In the genomic region with DNA sequence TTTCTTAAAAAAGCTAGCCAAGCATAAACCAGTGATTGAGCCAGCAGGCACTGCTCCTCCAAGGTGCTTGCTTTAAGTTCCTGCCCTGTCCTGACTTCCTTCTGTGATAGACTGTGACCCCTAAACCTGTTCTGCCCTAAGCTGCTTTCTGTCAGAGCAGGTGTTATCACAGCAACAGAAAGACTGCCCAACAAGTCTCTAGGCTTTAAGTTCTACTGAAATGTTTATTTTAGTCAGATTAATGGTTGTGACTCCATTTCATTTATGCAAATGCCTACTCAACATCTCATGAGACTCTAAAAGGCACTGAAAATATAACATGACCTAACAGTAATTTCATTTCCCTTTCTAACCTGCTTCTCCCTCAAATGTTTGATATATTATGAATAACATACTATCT, we compare ENCODE assay signal across 21 mouse cellular contexts.
"Had no signal": no experiment of that assay in that cellular context is flagged by ENCODE, and none has a peak within 500 bp of the region (broad histone marks: within the 10 kb centered on the region; RNA-seq: fewer than 3 reads in every experiment).

No protein-coding gene starts in this region.

- DNase-seq: liver, postnatal 0 days; lung, adult 2 months; lung, postnatal 10 days; lung, postnatal 36 days; retina, postnatal 1 day; right cerebral cortex, adult 18-20 months; right cerebral cortex, postnatal 25 days; right cerebral cortex, postnatal 4 days; spleen, adult 18-20 months; thymus, adult 2 months; thymus, postnatal 25 days; thymus, postnatal 4 days had no signal

- H3K4me2 ChIP-seq: lung, embryonic 15.5 days; midbrain, embryonic 11.5 days; midbrain, embryonic 13.5 days; midbrain, embryonic 15.5 days; neural tube, embryonic 12.5 days; stomach, embryonic 15.5 days had no signal

- H3K27ac ChIP-seq: liver, embryonic 15.5 days; lung, embryonic 15.5 days; midbrain, embryonic 13.5 days; midbrain, embryonic 15.5 days; neural tube, embryonic 12.5 days; stomach, embryonic 15.5 days; stomach, postnatal 0 days had no signal

- H3K4me3 ChIP-seq: liver, embryonic 15.5 days; lung, embryonic 15.5 days; megakaryocyte, embryonic 14.5 days; midbrain, embryonic 13.5 days; midbrain, embryonic 15.5 days; neural tube, embryonic 12.5 days; stomach, embryonic 15.5 days had no signal

- H3K9ac ChIP-seq: liver, embryonic 15.5 days; liver, postnatal 0 days; lung, embryonic 15.5 days; midbrain, embryonic 13.5 days; midbrain, embryonic 15.5 days; neural tube, embryonic 12.5 days; stomach, embryonic 15.5 days had no signal

- ATAC-seq: liver, postnatal 0 days; midbrain, embryonic 13.5 days; midbrain, embryonic 15.5 days had no signal

- H3K36me3 ChIP-seq: liver, embryonic 15.5 days; lung, embryonic 15.5 days; midbrain, embryonic 13.5 days; midbrain, embryonic 15.5 days; neural tube, embryonic 12.5 days; stomach, embryonic 15.5 days had no signal

- H3K27me3 ChIP-seq: liver, embryonic 15.5 days; lung, embryonic 15.5 days; megakaryocyte, embryonic 14.5 days; midbrain, embryonic 13.5 days; midbrain, embryonic 15.5 days; neural tube, embryonic 12.5 days; stomach, embryonic 15.5 days had no signal

- H3K9me3 ChIP-seq: liver, embryonic 15.5 days; lung, embryonic 15.5 days; megakaryocyte, embryonic 14.5 days; midbrain, embryonic 13.5 days; midbrain, embryonic 15.5 days; neural tube, embryonic 12.5 days; stomach, embryonic 15.5 days had no signal
